27 mouse cellular contexts compared by ENCODE assay signal in genomic region chr15:98214130-98214529, GRCm38 (mm10). TPM values are rescaled to one million over a fixed set of nuclear protein-coding genes. Genes with fewer than 3 reads are reported as not detected.
DNase-seq lines count a peak whose midpoint lies in the region; ATAC-seq and TF ChIP-seq lines count a peak whose summit lies in the region.
"Had no signal": no experiment of that assay in that cellular context is flagged by ENCODE, and none has a peak within 500 bp of the region (broad histone marks: within the 10 kb centered on the region; RNA-seq: fewer than 3 reads in every experiment).

No protein-coding gene starts in this region.

- no peak overlapping the region for H3K4me2 ChIP-seq in lung, embryonic 14.5 days
- no peak overlapping the region for H3K4me2 ChIP-seq in hindbrain, postnatal 0 days (ENCODE audit: low read depth, low read length)
- no peak overlapping the region for H3K4me2 ChIP-seq in forebrain, postnatal 0 days (ENCODE audit: low read depth)
- H3K4me2 ChIP-seq: embryonic facial prominence, embryonic 13.5 days; forebrain, embryonic 13.5 days; hindbrain, embryonic 12.5 days had no signal

- TF ChIP-seq POLR2A in lung, adult 2 months (IDR thresholded peaks at IDR 0.05; ENCODE audit: borderline replicate concordance, extremely low read depth, low read depth, low read length) = no peak

- no peak overlapping the region for H3K27ac ChIP-seq in lung, embryonic 14.5 days (ENCODE audit: low read depth)
- H3K27ac ChIP-seq in hindbrain, postnatal 0 days = no peak overlapping the region
- H3K27ac ChIP-seq in forebrain, postnatal 0 days (ENCODE audit: low read depth, low read length) = no peak overlapping the region
- H3K27ac ChIP-seq: embryonic facial prominence, embryonic 13.5 days; forebrain, embryonic 13.5 days; heart, embryonic 10.5 days; hindbrain, embryonic 12.5 days had no signal

- 43% methylated on average over 5 of the region's 5 CpGs for WGBS in lung, adult 2 months
- 57% methylated on average over 5 of the region's 5 CpGs for WGBS in lung, embryonic 14.5 days
- 74% methylated on average over 5 of the region's 5 CpGs for WGBS in hindbrain, postnatal 0 days
- WGBS in forebrain, postnatal 0 days = 69% methylated on average over 5 of the region's 5 CpGs

- no peaks in the 10 kb centered on the region for H3K36me3 ChIP-seq in lung, embryonic 14.5 days (ENCODE audit: insufficient read depth)
- H3K36me3 ChIP-seq in hindbrain, postnatal 0 days (ENCODE audit: insufficient read depth, low read length) = no peaks in the 10 kb centered on the region
- no peaks in the 10 kb centered on the region for H3K36me3 ChIP-seq in forebrain, postnatal 0 days (ENCODE audit: insufficient read depth)
- H3K36me3 ChIP-seq: embryonic facial prominence, embryonic 13.5 days; heart, embryonic 10.5 days; hindbrain, embryonic 12.5 days had no signal

- ATAC-seq in lung, embryonic 14.5 days (ENCODE audit: insufficient read depth) = no peak
- ATAC-seq in hindbrain, postnatal 0 days = no peak
- no peak for ATAC-seq in forebrain, postnatal 0 days
- ATAC-seq: activated CD4-positive, CD25-positive, alpha-beta regulatory T cell, adult 4 months; forebrain, embryonic 13.5 days; hindbrain, embryonic 16.5 days had no signal

- no peak overlapping the region for H3K9ac ChIP-seq in lung, embryonic 14.5 days
- no peak overlapping the region for H3K9ac ChIP-seq in hindbrain, postnatal 0 days (replicated peaks; ENCODE audit: low read length)
- no peak overlapping the region for H3K9ac ChIP-seq in forebrain, postnatal 0 days
- H3K9ac ChIP-seq: embryonic facial prominence, embryonic 13.5 days; forebrain, embryonic 13.5 days; hindbrain, embryonic 12.5 days had no signal

- H3K27me3 ChIP-seq in lung, embryonic 14.5 days (ENCODE audit: insufficient read depth, low read length) = no peaks in the 10 kb centered on the region
- no peaks in the 10 kb centered on the region for H3K27me3 ChIP-seq in hindbrain, postnatal 0 days (ENCODE audit: insufficient read depth, low read length)
- no peaks in the 10 kb centered on the region for H3K27me3 ChIP-seq in forebrain, postnatal 0 days (ENCODE audit: insufficient read depth, low read length)
- H3K27me3 ChIP-seq: embryonic facial prominence, embryonic 13.5 days; forebrain, embryonic 13.5 days; hindbrain, embryonic 12.5 days had no signal

- H3K4me1 ChIP-seq in lung, adult 2 months (ENCODE audit: control insufficient read depth, insufficient read depth, low read length) = no peaks in the 10 kb centered on the region
- H3K4me1 ChIP-seq in lung, embryonic 14.5 days (ENCODE audit: insufficient read depth) = no peaks in the 10 kb centered on the region
- H3K4me1 ChIP-seq in hindbrain, postnatal 0 days (ENCODE audit: insufficient read depth, low read length) = no peaks in the 10 kb centered on the region
- no peaks in the 10 kb centered on the region for H3K4me1 ChIP-seq in forebrain, postnatal 0 days (ENCODE audit: insufficient read depth)
- H3K4me1 ChIP-seq: embryonic facial prominence, embryonic 13.5 days; forebrain, embryonic 13.5 days; hindbrain, embryonic 12.5 days had no signal

- peak; percentile 7 to 30 for DNase-seq in lung, adult 18-20 months
- no peak for DNase-seq in lung, adult 2 months
- DNase-seq in lung, embryonic 14.5 days = peak; percentile 41
- peak; percentile 18 for DNase-seq in lung, postnatal 10 days
- no peak for DNase-seq in hindbrain, postnatal 0 days (ENCODE audit: low spot score)
- DNase-seq in forebrain, postnatal 0 days = no peak
- DNase-seq in spleen, adult 18-20 months = no peak
- DNase-seq in right cerebral cortex, postnatal 36 days (ENCODE audit: low spot score in 2 of 2) = no peak
- DNase-seq: cerebellum, adult 11-12 months; cerebellum, adult 9-10 months; cerebellum, postnatal 25 days; gastrocnemius, postnatal 36 days; heart, adult 18-20 months; heart, postnatal 10 days; heart, postnatal 4 days had no signal

- H3K4me3 ChIP-seq in lung, adult 2 months (replicated peaks; ENCODE audit: extremely low read depth, low read depth, low read length) = no peak overlapping the region
- H3K4me3 ChIP-seq in lung, embryonic 14.5 days (ENCODE audit: low read depth, low read length) = no peak overlapping the region
- H3K4me3 ChIP-seq in hindbrain, postnatal 0 days (ENCODE audit: low read length) = no peak overlapping the region
- H3K4me3 ChIP-seq in forebrain, postnatal 0 days (ENCODE audit: low read depth, low read length) = no peak overlapping the region
- H3K4me3 ChIP-seq: embryonic facial prominence, embryonic 13.5 days; forebrain, embryonic 13.5 days; heart, embryonic 10.5 days; hindbrain, embryonic 12.5 days had no signal

- no peak for TF ChIP-seq CTCF in lung, adult 2 months (IDR thresholded peaks at IDR 0.05; ENCODE audit: insufficient read depth, low read length)
- TF ChIP-seq CTCF in lung, embryonic 14.5 days (IDR thresholded peaks at IDR 0.05; ENCODE audit: low read depth) = no peak
- no peak for TF ChIP-seq CTCF in hindbrain, postnatal 0 days (IDR thresholded peaks at IDR 0.05; ENCODE audit: low read depth)
- TF ChIP-seq CTCF in forebrain, postnatal 0 days (IDR thresholded peaks at IDR 0.05; ENCODE audit: low read depth) = no peak

- H3K9me3 ChIP-seq in lung, embryonic 14.5 days (ENCODE audit: low read depth, low read length) = no peaks in the 10 kb centered on the region
- no peaks in the 10 kb centered on the region for H3K9me3 ChIP-seq in hindbrain, postnatal 0 days (ENCODE audit: low read length)
- H3K9me3 ChIP-seq in forebrain, postnatal 0 days (ENCODE audit: low read length) = no peaks in the 10 kb centered on the region
- H3K9me3 ChIP-seq: embryonic facial prominence, embryonic 13.5 days; forebrain, embryonic 13.5 days; heart, embryonic 10.5 days; hindbrain, embryonic 12.5 days had no signal

RNA-seq across cellular contexts. Expression of gene Gm44579, which starts 6.6 kb away (rescaled TPM):
- not detected in 2 replicates for polyA plus RNA-seq in lung, adult 2 months (2012; rRNA removed)
- not detected in 2 replicates for polyA plus RNA-seq in lung, embryonic 14.5 days (2014; fragmentation: Nextera tagmentation; extraction: Ambion mirVana)
- not detected in 2 replicates for total RNA-seq in hindbrain, postnatal 0 days (2014; rRNA removed)
- polyA plus RNA-seq in hindbrain, postnatal 0 days (2015; fragmentation: Nextera tagmentation; extraction: Ambion mirVana) = 0.08 and 0.28 TPM in 2 replicates
- total RNA-seq in forebrain, postnatal 0 days (2014; rRNA removed) = 0.08 and 0.29 TPM in 2 replicates
- polyA plus RNA-seq in forebrain, postnatal 0 days (2015; fragmentation: Nextera tagmentation; extraction: Ambion mirVana) = 0.15 TPM in 1 of 2 replicates, not detected in the other
- total RNA-seq: adrenal gland, adult 18-20 months; adrenal gland, postnatal 14 days; gastrocnemius, adult 8-10 months; gastrocnemius, postnatal 36 days; heart, adult 18-20 months; heart, postnatal 10 days; heart, postnatal 4 days had no signal
- polyA plus RNA-seq: activated CD4-positive, CD25-positive, alpha-beta regulatory T cell, adult 4 months; C2C12; cortical plate, adult 2 months; embryonic facial prominence, embryonic 13.5 days; forebrain, embryonic 13.5 days; heart, embryonic 10.5 days; heart, embryonic 14.5 days; hindbrain, embryonic 12.5 days; hindbrain, embryonic 16.5 days had no signal

RNA-seq across cellular contexts. Expression of gene Olfr287, which starts 6.7 kb away (rescaled TPM):
- not detected in 2 replicates for polyA plus RNA-seq in lung, adult 2 months (2012; rRNA removed)
- not detected in 2 replicates for polyA plus RNA-seq in lung, embryonic 14.5 days (2014; fragmentation: Nextera tagmentation; extraction: Ambion mirVana)
- total RNA-seq in hindbrain, postnatal 0 days (2014; rRNA removed) = 2.0 and 5.4 TPM in 2 replicates
- polyA plus RNA-seq in hindbrain, postnatal 0 days (2015; fragmentation: Nextera tagmentation; extraction: Ambion mirVana) = 2.0 and 2.3 TPM in 2 replicates
- total RNA-seq in forebrain, postnatal 0 days (2014; rRNA removed) = 0.15 and 0.24 TPM in 2 replicates
- 0.25 and 0.45 TPM in 2 replicates for polyA plus RNA-seq in forebrain, postnatal 0 days (2015; fragmentation: Nextera tagmentation; extraction: Ambion mirVana)
- total RNA-seq: adrenal gland, adult 18-20 months; adrenal gland, postnatal 14 days; gastrocnemius, adult 8-10 months; gastrocnemius, postnatal 36 days; heart, adult 18-20 months; heart, postnatal 10 days; heart, postnatal 4 days had no signal
- polyA plus RNA-seq: activated CD4-positive, CD25-positive, alpha-beta regulatory T cell, adult 4 months; C2C12; embryonic facial prominence, embryonic 13.5 days; forebrain, embryonic 13.5 days; heart, embryonic 10.5 days; heart, embryonic 14.5 days; hindbrain, embryonic 12.5 days had no signal

RNA-seq across cellular contexts. Expression of gene Olfr288, which starts 18.8 kb away (rescaled TPM):
- not detected in 2 replicates for polyA plus RNA-seq in lung, adult 2 months (2012; rRNA removed)
- polyA plus RNA-seq in lung, embryonic 14.5 days (2014; fragmentation: Nextera tagmentation; extraction: Ambion mirVana) = not detected in 2 replicates
- not detected in 2 replicates for total RNA-seq in hindbrain, postnatal 0 days (2014; rRNA removed)
- not detected in 2 replicates for polyA plus RNA-seq in hindbrain, postnatal 0 days (2015; fragmentation: Nextera tagmentation; extraction: Ambion mirVana)
- not detected in 2 replicates for total RNA-seq in forebrain, postnatal 0 days (2014; rRNA removed)
- polyA plus RNA-seq in forebrain, postnatal 0 days (2015; fragmentation: Nextera tagmentation; extraction: Ambion mirVana) = 0.10 TPM in 1 of 2 replicates, not detected in the other
- total RNA-seq: adrenal gland, adult 18-20 months; adrenal gland, postnatal 14 days; gastrocnemius, adult 8-10 months; gastrocnemius, postnatal 36 days; heart, adult 18-20 months; heart, postnatal 10 days; heart, postnatal 4 days had no signal
- polyA plus RNA-seq: activated CD4-positive, CD25-positive, alpha-beta regulatory T cell, adult 4 months; C2C12; embryonic facial prominence, embryonic 13.5 days; forebrain, embryonic 13.5 days; heart, embryonic 10.5 days; heart, embryonic 14.5 days; hindbrain, embryonic 12.5 days; hindbrain, embryonic 16.5 days had no signal

RNA-seq across cellular contexts. Expression of gene Olfr286, which starts 20.1 kb away (rescaled TPM):
- not detected in 2 replicates for polyA plus RNA-seq in lung, adult 2 months (2012; rRNA removed)
- polyA plus RNA-seq in lung, embryonic 14.5 days (2014; fragmentation: Nextera tagmentation; extraction: Ambion mirVana) = not detected in 2 replicates
- 0.26 TPM in 1 of 2 replicates, not detected in the other for total RNA-seq in hindbrain, postnatal 0 days (2014; rRNA removed)
- not detected in 2 replicates for polyA plus RNA-seq in hindbrain, postnatal 0 days (2015; fragmentation: Nextera tagmentation; extraction: Ambion mirVana)
- not detected in 2 replicates for total RNA-seq in forebrain, postnatal 0 days (2014; rRNA removed)
- not detected in 2 replicates for polyA plus RNA-seq in forebrain, postnatal 0 days (2015; fragmentation: Nextera tagmentation; extraction: Ambion mirVana)
- total RNA-seq: adrenal gland, adult 18-20 months; adrenal gland, postnatal 14 days; gastrocnemius, adult 8-10 months; gastrocnemius, postnatal 36 days; heart, adult 18-20 months; heart, postnatal 10 days; heart, postnatal 4 days had no signal
- polyA plus RNA-seq: activated CD4-positive, CD25-positive, alpha-beta regulatory T cell, adult 4 months; C2C12; cortical plate, adult 2 months; embryonic facial prominence, embryonic 13.5 days; forebrain, embryonic 13.5 days; heart, embryonic 10.5 days; heart, embryonic 14.5 days; hindbrain, embryonic 12.5 days; hindbrain, embryonic 16.5 days had no signal

RNA-seq across cellular contexts. Expression of gene H1fnt, which starts 43.0 kb away (rescaled TPM):
- polyA plus RNA-seq in lung, adult 2 months (2012; rRNA removed) = not detected in 2 replicates
- polyA plus RNA-seq in lung, embryonic 14.5 days (2014; fragmentation: Nextera tagmentation; extraction: Ambion mirVana) = not detected in 2 replicates
- total RNA-seq in hindbrain, postnatal 0 days (2014; rRNA removed) = not detected in 2 replicates
- not detected in 2 replicates for polyA plus RNA-seq in hindbrain, postnatal 0 days (2015; fragmentation: Nextera tagmentation; extraction: Ambion mirVana)
- not detected in 2 replicates for total RNA-seq in forebrain, postnatal 0 days (2014; rRNA removed)
- polyA plus RNA-seq in forebrain, postnatal 0 days (2015; fragmentation: Nextera tagmentation; extraction: Ambion mirVana) = not detected in 2 replicates
- total RNA-seq: adrenal gland, adult 18-20 months; adrenal gland, postnatal 14 days; gastrocnemius, adult 8-10 months; gastrocnemius, postnatal 36 days; heart, adult 18-20 months; heart, postnatal 10 days; heart, postnatal 4 days had no signal
- polyA plus RNA-seq: activated CD4-positive, CD25-positive, alpha-beta regulatory T cell, adult 4 months; C2C12; cortical plate, adult 2 months; embryonic facial prominence, embryonic 13.5 days; forebrain, embryonic 13.5 days; heart, embryonic 10.5 days; heart, embryonic 14.5 days; hindbrain, embryonic 12.5 days; hindbrain, embryonic 16.5 days had no signal

Comparison
In these comparisons a context has a peak if more than half of its experiments do, and no peak if none do; other contexts are left out.
1. DNase-seq: peak in lung, adult 18-20 months (2 of 2), lung, embryonic 14.5 days (single experiment) and lung, postnatal 10 days (single experiment); none in lung, adult 2 months (single experiment), hindbrain, postnatal 0 days (single experiment), forebrain, postnatal 0 days (single experiment), spleen, adult 18-20 months (0 of 2) and right cerebral cortex, postnatal 36 days (0 of 2).